Mouse (Mus musculus): ENCODE results near the gene Ercc1.

DNA sequence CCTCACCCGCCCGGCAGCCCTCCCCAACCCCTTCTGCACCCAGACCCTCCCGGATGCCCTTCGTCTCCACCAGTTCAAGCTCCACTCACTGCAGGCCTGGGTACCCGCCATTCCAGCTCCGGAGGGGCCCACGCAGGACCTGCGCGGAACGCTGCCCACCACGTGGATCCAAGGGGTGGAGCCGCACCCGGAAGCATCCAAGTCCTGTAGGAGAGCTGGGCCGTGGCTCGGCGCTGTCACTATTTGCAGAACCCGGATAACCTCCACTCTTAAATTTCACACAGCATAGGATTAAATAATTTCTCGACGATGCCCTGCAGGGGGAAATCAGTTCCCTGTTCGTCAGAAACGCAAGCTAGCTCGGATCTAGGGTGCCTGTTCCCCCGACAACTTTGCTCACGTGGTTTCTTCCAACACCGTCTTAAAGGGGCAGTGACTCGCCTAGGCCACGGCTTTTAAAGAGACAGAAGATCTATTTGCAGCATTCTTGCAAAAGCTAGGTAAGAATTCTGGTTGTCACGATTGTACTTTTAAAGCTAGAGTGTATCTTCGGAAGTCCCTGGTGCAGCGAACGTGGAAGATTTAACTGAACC, 14.8 kb downstream of the Ercc1 start, which contains the start of the genes Cd3eap and Ppp1r13l:
- TF ChIP-seq CTCF (IDR thresholded peaks at IDR 0.05; ENCODE audit: insufficient read depth, low read length): no peak
- TF ChIP-seq POLR2A (IDR thresholded peaks at IDR 0.05; ENCODE audit: borderline replicate concordance, extremely low read depth, low read depth, low read length): peak; percentile 54; the same call in 1 of the 2 replicates

All from lung, adult 2 months (tissue).